Mouse (Mus musculus) liver, embryonic 14.5 days (tissue): Measurements from ENCODE around the gene Zbtb7b. TPM values are rescaled to one million over a fixed set of nuclear protein-coding genes. Genes with fewer than 3 reads are reported as not detected.

Experiments used
- ATAC-seq: fragments of 200-750 bp; cut with Nextera tagmentation; 2 replicates; pipeline ENCODE4 v1.8.0; 2017; ENCODE audit warnings: moderate number of reproducible peaks, mild to moderate bottlenecking, moderate library complexity; ENCODE audit not compliant: insufficient read depth
- DNase-seq, 3 experiments: peaks; one replicate each; pipeline ENCODE4 v3.0.0-alpha.2; 2012 to 2013; ENCODE audit warnings: low read depth in 3 of 3, low spot score in 3 of 3
- H3K27ac ChIP-seq: fragments of 300-500 bp; sonication (generic); 2 replicates; pipeline ENCODE4 v1.5.1; 2014; ENCODE audit warnings: moderate library complexity, mild to moderate bottlenecking, control low read depth, inconsistent platforms
- H3K27me3 ChIP-seq: fragments of 300-500 bp; sonication (generic); 2 replicates; pipeline ENCODE4 v1.6.1; 2014; ENCODE audit warnings: mild to moderate bottlenecking, low read length, moderate library complexity; ENCODE audit not compliant: control insufficient read depth, insufficient read depth
- H3K36me3 ChIP-seq: fragments of 300-500 bp; sonication (generic); replicated peaks from 2 replicates; pipeline ENCODE4 v1.6.1; 2014; ENCODE audit warnings: low read depth; ENCODE audit not compliant: control insufficient read depth, insufficient read depth
- H3K4me1 ChIP-seq, 2 experiments: fragments of 200-500 bp in 1 of 2; fragments of 300-500 bp in 1 of 2; sonication (generic) in 1 of 2; replicated peaks; 2 replicates each; pipeline ENCODE4 v1.6.1; 2012 to 2014; ENCODE audit warnings: antibody characterized with exemption in 1 of 2, inconsistent platforms in 1 of 2, low read length in 1 of 2; ENCODE audit not compliant: control insufficient read depth in 2 of 2, insufficient read depth in 2 of 2
- H3K4me2 ChIP-seq: fragments of 300-500 bp; sonication (generic); 2 replicates; pipeline ENCODE4 v1.6.1; 2014; ENCODE audit warnings: low read depth, mild to moderate bottlenecking, control low read depth, moderate library complexity
- H3K4me3 ChIP-seq, 2 experiments: fragments of 200-500 bp in 1 of 2; fragments of 300-500 bp in 1 of 2; sonication (generic) in 1 of 2; 2 replicates each; pipeline ENCODE4 v1.5.1; 2012 to 2014; ENCODE audit warnings: low read depth in 2 of 2, low read length in 2 of 2, mild to moderate bottlenecking in 2 of 2, control low read depth in 1 of 2, inconsistent platforms in 1 of 2, moderate library complexity in 1 of 2; ENCODE audit not compliant: insufficient read depth in 1 of 2
- H3K9ac ChIP-seq: fragments of 300-500 bp; sonication (generic); replicated peaks from 2 replicates; pipeline ENCODE4 v1.6.1; 2014; ENCODE audit warnings: mild to moderate bottlenecking, control low read depth, moderate library complexity
- H3K9me3 ChIP-seq: fragments of 300-500 bp; sonication (generic); 2 replicates; pipeline ENCODE4 v1.6.1; 2016; ENCODE audit warnings: low read length, mixed read lengths; ENCODE audit not compliant: control insufficient read depth
- CTCF ChIP-seq: IDR thresholded peaks from 2 replicates; pipeline ENCODE4 v1.5.1; 2016; ENCODE audit warnings: antibody characterized with exemption, low read depth, control low read depth
- EP300 ChIP-seq: IDR thresholded peaks from 2 replicates; pipeline ENCODE4 v1.6.1; 2016; ENCODE audit warnings: antibody characterized with exemption, low read depth
- WGBS: fragments of 180-500 bp; shearing (Covaris S2); extraction: QIAGEN DNeasy Blood & Tissue Kit; methylation state at CpG from one replicate; pipeline ENCODE4 v1.1.7; 2014; ENCODE audit not compliant: insufficient replicate concordance; 5-methylcytosine and 5-hydroxymethylcytosine counted together
- polyA plus RNA-seq, 2 experiments: library from polyadenylated mRNA; depleted of rRNA in 1 of 2; stranded (reverse) in 1 of 2; unstranded in 1 of 2; fragments of >200 nt; fragmentation: Nextera tagmentation in 1 of 2; extraction: Ambion mirVana in 1 of 2; gene quantifications; 2 replicates each; pipeline versions ENCODE4 v1.2.1 to v1.2.3; 2012 to 2014

The Zbtb7b gene
- polyA plus RNA-seq, 2 experiments = 0.95 to 6.9 TPM

DNA sequence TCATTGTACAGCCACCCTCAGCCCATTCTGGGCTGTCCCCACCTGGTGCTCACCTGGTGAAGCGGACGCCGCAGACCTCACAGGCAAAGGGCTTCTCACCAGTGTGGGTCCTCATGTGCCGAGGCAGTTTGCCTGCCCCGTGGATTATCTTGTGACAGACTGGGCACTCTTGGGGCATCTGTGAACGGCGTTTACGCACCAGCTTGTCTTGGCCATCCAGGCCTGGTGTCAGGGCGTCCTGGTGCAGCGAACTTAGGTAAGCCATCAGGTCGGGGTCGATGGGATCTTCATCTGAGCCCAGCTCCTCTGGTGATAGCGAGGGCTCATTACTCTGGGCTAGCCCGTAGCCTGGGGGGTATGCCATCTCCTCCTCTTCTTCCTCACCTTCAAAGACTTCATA is 14.3 kb downstream of the Zbtb7b start:
- no peak overlapping the region for H3K4me2 ChIP-seq

DNA sequence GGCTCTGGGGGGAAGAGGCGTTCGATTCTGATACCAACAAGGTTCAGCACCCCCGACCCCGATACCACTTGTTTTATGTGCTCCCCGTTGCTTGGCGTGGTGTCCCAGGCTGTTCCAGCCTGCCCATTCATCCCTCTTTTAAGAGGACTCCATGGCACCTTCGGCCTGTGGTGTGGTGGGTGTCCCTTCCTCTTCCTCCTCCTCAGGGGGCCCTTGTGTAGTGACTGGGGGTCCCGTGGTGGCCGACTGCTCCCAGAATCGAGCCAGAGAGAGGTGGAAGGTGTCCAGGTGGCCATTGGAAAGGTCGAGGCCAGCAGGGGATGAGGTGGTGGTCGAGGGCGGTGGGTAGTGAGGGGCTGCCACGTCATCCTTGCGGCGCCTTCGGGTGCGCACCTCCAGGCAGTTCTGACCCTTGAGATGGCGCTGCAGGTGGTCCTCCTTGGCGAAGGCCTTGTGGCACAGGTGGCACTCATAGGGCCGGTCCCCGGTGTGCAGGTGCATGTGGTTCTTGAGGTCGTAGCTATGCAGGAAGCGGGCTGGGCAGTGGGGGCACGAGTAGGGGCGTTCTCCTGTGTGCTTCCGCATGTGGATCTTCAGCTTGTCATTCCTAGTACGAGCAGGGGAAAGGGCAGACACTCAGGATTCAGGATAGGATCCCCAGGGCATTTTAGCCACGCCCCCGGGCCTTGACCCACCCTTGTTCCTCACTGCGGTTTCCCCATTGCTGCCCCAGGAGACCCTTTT is 15.0 kb downstream of the Zbtb7b start:
- Histone ChIP-seq H3K9me3 (no peaks in the 10 kb centered on the region), H3K4me2 (no peak overlapping the region), H3K27me3 (no peaks in the 10 kb centered on the region), H3K36me3 (no peaks in the 10 kb centered on the region), H3K9ac (no peak overlapping the region), H3K27ac (no peak overlapping the region), H3K4me1 (peaks cover 0 to 2% of the 10 kb centered on the region in 2 experiments; a peak in 1 of 4 replicates), H3K4me3 (no peak overlapping the region)
- no peak for TF ChIP-seq CTCF
- TF ChIP-seq EP300 = no peak
- WGBS = 71% methylated on average over 31 of the region's 31 CpGs
- no peak for ATAC-seq
- no peak for DNase-seq

More for the DNA sequence above, 14.3 kb downstream of the Zbtb7b start:
- no peak overlapping the region for H3K27ac ChIP-seq
- H3K36me3 ChIP-seq = no peaks in the 10 kb centered on the region
- 83% methylated on average over 14 of the region's 14 CpGs for WGBS
- peaks cover 0 to 2% of the 10 kb centered on the region in 2 experiments; a peak in 1 of 4 replicates for H3K4me1 ChIP-seq
- ATAC-seq = no peak
- H3K27me3 ChIP-seq = no peaks in the 10 kb centered on the region
- H3K9ac ChIP-seq = no peak overlapping the region
- DNase-seq = no peak
- H3K9me3 ChIP-seq = no peaks in the 10 kb centered on the region
- no peak overlapping the region for H3K4me3 ChIP-seq
- no peak for TF ChIP-seq CTCF
- no peak for TF ChIP-seq EP300

DNA sequence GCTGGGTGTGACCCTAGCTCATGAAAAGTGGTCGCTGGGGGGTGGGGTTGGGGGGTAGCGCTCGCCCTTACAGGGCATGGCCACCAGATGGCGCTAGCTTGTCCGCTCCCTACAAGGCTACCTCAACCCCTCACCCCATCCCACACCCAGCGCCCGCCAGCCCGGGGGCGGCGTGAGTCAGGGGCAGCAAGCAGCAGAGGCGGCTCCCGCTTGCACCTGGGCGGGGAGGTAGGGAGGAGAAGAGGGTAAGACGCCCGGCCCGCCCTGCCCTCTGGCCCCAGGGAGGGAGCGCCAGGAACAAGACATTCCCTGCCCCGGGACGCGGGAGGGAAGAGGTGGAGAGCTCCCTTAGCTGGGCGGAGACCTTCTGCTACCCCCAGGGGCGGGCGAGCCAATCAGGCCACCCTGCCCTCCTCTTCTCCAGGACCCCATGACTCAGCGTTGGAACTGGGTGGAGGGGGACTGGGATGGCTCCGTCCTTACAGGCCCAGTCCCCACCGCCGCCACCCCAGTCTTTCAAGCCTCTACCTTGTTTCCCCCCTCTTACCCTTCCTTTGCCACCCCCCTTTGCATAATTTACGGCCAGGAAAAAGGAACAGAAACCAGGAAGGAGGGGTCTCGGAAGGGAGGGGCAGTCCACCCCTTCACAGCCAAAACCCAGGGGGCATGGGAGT is 16.0 kb downstream of the Zbtb7b start:
- 5% methylated on average over 29 of the region's 29 CpGs for WGBS
- peak overlapping the region; percentile 39 to 41; a peak in 3 of 4 replicates for H3K4me3 ChIP-seq
- H3K9ac ChIP-seq = no peak overlapping the region
- TF ChIP-seq CTCF (peak; percentile 92), EP300 (no peak)
- H3K4me2 ChIP-seq = peak overlapping the region; percentile 51
- ATAC-seq = peak; percentile 69
- no peaks in the 10 kb centered on the region for H3K36me3 ChIP-seq
- no peak overlapping the region for H3K27ac ChIP-seq
- no peak for DNase-seq
- H3K4me1 ChIP-seq = peaks cover 2 to 4% of the 10 kb centered on the region in 2 experiments; a peak in 2 of 4 replicates
- H3K27me3 ChIP-seq = no peaks in the 10 kb centered on the region
- H3K9me3 ChIP-seq = no peaks in the 10 kb centered on the region

DNA sequence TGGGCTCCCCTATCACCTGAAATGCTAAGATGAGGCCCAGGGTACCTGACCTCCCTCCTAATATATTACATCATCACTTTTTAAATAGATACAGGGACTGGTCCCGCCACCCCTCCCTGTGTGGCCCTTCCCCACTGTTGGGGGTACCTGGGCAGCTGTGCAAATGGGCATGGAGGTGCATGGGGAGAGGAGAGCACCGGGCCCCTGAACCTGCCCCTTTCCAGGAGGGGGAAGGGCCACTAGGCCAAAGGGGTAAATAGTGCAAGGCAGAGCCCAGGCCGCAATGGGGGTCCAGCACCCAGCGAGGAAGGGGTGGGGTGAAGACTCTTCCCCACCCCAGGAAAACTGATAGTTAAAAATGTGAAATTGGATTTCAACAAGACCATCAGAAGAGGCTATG is 16.7 kb downstream of the Zbtb7b start:
- DNase-seq = no peak
- 71% methylated on average over 4 of the region's 4 CpGs for WGBS
- TF ChIP-seq EP300 = no peak
- TF ChIP-seq CTCF = no peak
- no peaks in the 10 kb centered on the region for H3K9me3 ChIP-seq
- H3K4me3 ChIP-seq = no peak overlapping the region
- no peaks in the 10 kb centered on the region for H3K36me3 ChIP-seq
- ATAC-seq = no peak
- H3K4me2 ChIP-seq = no peak overlapping the region
- H3K27me3 ChIP-seq = no peaks in the 10 kb centered on the region
- no peak overlapping the region for H3K27ac ChIP-seq
- H3K4me1 ChIP-seq = peaks cover 2 to 6% of the 10 kb centered on the region in 2 experiments; a peak in 2 of 4 replicates
- H3K9ac ChIP-seq = no peak overlapping the region

DNA sequence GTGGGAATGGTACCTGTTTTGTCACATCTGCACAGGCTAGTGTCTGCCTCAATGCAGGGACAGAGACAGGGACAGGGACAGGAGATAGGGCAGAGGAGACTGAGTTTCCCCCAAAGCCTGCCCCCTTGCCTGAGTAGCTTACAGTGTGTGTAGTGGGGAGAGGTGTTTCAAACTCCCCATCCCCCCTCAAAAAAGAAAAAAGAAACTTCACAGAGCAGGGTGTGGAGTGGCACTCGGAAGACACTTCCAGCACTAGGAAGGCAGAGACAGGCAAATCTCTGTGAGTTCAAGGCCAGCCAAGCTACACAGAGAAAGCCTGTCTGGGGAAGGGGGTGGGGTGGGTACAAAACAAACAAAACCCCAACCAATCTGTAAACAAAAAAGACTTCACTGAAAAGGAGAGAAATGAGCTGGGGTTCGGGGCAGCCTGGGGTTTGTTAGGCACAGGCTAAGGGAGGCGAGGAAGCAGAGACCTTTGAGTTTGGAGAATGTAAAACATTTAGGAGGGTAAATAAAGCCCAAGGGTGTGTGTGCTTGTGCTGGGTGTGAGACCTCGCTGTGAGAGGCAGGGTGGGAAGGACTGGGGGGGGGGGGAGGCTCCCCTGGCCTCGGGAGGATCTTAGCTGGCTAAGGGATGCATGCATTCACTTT is 20.9 kb downstream of the Zbtb7b start:
- no peak overlapping the region; the same call in 1 of the 2 replicates for H3K9ac ChIP-seq
- no peak overlapping the region for H3K4me2 ChIP-seq
- WGBS = 32% methylated on average over 5 of the region's 5 CpGs
- H3K27ac ChIP-seq = no peak overlapping the region
- peaks cover 0 to 6% of the 10 kb centered on the region in 2 experiments; a peak in 2 of 4 replicates for H3K4me1 ChIP-seq
- H3K9me3 ChIP-seq = no peaks in the 10 kb centered on the region
- ATAC-seq = no peak
- no peaks in the 10 kb centered on the region for H3K27me3 ChIP-seq
- H3K4me3 ChIP-seq = no peak overlapping the region
- no peak for TF ChIP-seq CTCF
- no peak for TF ChIP-seq EP300
- DNase-seq = no peak
- no peaks in the 10 kb centered on the region for H3K36me3 ChIP-seq
